Mouse (Mus musculus) intestine, embryonic 16.5 days (tissue): ENCODE measurements at regions not wholly inside any gene's neighbourhood (a gene's known extent, or its start where the extent isn't known, plus 50 kb on each side); places are given as distances from the start of the nearest gene placed in this dataset.

Experiments
- ATAC-seq: fragments of 200-750 bp; cut with Nextera tagmentation; 2 replicates; pipeline ENCODE4 v1.8.0; 2017; ENCODE audit warnings: moderate TSS enrichment, moderate library complexity
- H3K27ac ChIP-seq: fragments of 300-500 bp; sonication (generic); 2 replicates; pipeline ENCODE4 v1.5.1; 2014; ENCODE audit warnings: mild to moderate bottlenecking, low read length
- H3K27me3 ChIP-seq: fragments of 300-500 bp; sonication (generic); replicated peaks from 2 replicates; pipeline ENCODE4 v1.6.1; 2014; ENCODE audit warnings: low read length, control low read depth, mixed read lengths; ENCODE audit not compliant: control insufficient read depth, insufficient read depth
- H3K36me3 ChIP-seq: fragments of 300-500 bp; sonication (generic); 2 replicates; pipeline ENCODE4 v1.6.1; 2014; ENCODE audit warnings: low read length, control low read depth; ENCODE audit not compliant: control insufficient read depth, insufficient read depth
- H3K4me1 ChIP-seq: fragments of 300-500 bp; sonication (generic); 2 replicates; pipeline ENCODE4 v1.6.1; 2014; ENCODE audit warnings: low read length, control low read depth, mixed read lengths; ENCODE audit not compliant: control insufficient read depth, insufficient read depth
- H3K4me2 ChIP-seq: fragments of 300-500 bp; sonication (generic); 2 replicates; pipeline ENCODE4 v1.6.1; 2014; ENCODE audit warnings: low read depth, low read length, control low read depth
- H3K4me3 ChIP-seq: fragments of 300-500 bp; sonication (generic); 2 replicates; pipeline ENCODE4 v1.5.1; 2014; ENCODE audit warnings: mild to moderate bottlenecking, low read length
- H3K9ac ChIP-seq: fragments of 300-500 bp; sonication (generic); 2 replicates; pipeline ENCODE4 v1.6.1; 2014; ENCODE audit warnings: low read depth, low read length
- H3K9me3 ChIP-seq: fragments of 300-500 bp; sonication (generic); 2 replicates; pipeline ENCODE4 v1.6.1; 2016; ENCODE audit warnings: low read length, control low read depth; ENCODE audit not compliant: control insufficient read depth
- WGBS: fragments of 180-500 bp; shearing (Covaris S2); extraction: QIAGEN DNeasy Blood & Tissue Kit; methylation state at CpG from one replicate; pipeline ENCODE4 v1.1.7; 2014; 5-methylcytosine and 5-hydroxymethylcytosine counted together

DNA sequence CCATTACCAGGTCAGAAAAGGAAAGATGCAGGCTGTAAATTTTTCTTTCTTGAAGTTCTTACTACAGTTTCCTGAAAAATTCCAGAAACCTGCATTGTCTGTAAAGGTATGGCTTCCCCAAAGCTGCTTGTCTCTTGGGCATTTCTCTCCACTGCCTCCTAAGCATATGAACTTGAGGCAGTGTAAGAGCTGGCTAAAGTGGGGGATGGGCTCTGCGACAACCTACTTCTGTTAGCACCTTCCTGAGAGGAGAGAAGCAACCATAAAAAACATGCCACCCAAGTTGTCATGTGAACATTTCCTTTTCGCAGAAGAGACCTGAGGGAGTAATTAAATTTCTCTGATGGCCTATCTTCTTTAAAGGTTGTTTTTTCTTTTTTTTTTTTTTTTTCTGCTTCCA, 711.6 kb upstream of the Klhl29 start:
- Histone ChIP-seq H3K27ac (no peak overlapping the region), H3K9ac (no peak overlapping the region), H3K9me3 (no peaks in the 10 kb centered on the region), H3K36me3 (no peaks in the 10 kb centered on the region), H3K4me1 (no peaks in the 10 kb centered on the region), H3K27me3 (no peaks in the 10 kb centered on the region), H3K4me2 (no peak overlapping the region), H3K4me3 (no peak overlapping the region)
- 38% methylated on average over 2 of the region's 2 CpGs for WGBS
- no peak for ATAC-seq

DNA sequence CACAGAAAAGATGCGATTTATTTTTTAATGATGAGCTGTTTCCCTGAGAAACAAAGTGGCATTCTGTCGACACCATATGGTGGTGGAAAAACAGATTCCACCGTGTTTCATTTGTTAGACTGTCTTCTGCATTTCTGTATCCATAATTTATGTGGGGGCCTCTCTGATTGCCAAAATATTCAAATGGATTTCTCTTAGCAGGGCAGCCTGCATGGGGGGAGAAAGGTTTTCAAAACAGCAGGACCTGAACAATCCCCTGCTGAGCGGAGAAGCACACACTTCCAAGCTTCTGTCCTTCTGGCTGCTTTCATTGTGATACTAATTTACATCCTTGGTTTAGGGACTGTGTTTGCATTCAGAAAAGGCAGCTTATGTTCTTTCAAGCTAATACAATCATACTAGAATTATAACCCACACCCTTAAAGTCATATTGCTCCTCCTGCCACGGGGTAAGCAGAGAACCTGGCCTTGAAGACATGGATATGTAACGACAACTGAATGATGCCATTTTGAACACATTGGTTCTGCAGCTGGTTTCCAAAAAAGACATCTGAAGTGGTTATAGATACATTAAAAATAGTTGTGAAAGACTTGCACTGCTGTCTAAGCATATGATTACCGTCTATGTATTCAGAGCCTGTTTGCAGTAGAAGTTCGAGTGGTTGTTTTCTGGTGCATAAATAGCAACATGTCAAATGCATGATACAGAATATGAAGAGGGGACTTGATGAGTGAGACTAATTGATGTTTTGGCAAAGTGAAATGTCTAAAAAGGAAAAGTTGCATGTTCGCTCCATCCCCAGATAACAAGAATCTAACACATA, 671.6 kb upstream of the Klhl29 start:
- Histone ChIP-seq H3K27me3 (no peaks in the 10 kb centered on the region), H3K36me3 (no peaks in the 10 kb centered on the region), H3K9me3 (no peaks in the 10 kb centered on the region), H3K27ac (no peak overlapping the region), H3K9ac (no peak overlapping the region), H3K4me1 (no peaks in the 10 kb centered on the region), H3K4me2 (no peak overlapping the region), H3K4me3 (no peak overlapping the region)
- no peak for ATAC-seq
- 64% methylated on average over 9 of the region's 9 CpGs for WGBS

DNA sequence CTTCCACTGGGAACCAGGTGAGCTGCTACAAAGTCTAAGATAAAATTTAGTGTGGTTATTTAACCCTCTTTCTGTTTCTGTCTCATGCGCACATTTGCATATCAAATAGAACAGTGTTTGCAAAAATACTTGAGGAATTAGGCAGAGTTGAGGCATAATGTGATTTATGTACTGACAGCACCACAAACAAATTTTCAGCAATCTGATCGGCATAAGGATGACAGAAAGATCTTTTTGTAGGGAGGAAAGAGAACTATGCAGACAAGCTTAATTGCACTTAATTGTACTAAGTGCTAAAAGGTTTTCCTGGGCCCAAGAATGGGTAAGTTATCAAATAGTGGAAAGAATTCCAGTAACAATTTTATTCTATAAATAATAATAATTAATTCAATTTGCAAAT, 670.6 kb upstream of the Klhl29 start:
- Histone ChIP-seq H3K4me3 (no peak overlapping the region), H3K27ac (no peak overlapping the region), H3K4me2 (no peak overlapping the region), H3K9me3 (no peaks in the 10 kb centered on the region), H3K27me3 (no peaks in the 10 kb centered on the region), H3K36me3 (no peaks in the 10 kb centered on the region), H3K9ac (no peak overlapping the region), H3K4me1 (no peaks in the 10 kb centered on the region)
- 86% methylated on average over 2 of the region's 2 CpGs for WGBS
- ATAC-seq: no peak

DNA sequence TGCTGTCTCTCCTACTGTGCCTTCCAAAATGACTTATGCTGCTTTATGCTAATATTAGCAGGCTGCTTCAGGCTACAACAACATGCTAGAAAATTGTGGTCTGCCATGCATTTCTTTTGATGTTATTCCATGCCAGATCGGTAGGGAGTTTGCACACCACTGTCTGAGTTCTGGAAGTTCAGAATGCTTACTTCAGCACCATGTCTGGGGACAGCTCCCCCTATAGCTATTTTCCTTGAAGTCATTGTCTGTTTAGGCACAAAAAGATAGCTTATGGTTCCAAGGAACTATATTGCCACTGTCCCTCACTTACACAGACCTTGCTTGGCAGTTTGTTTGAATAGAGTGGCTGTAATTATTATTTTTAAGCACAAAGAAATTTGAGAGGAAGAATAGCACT, 666.8 kb upstream of the Klhl29 start:
- Histone ChIP-seq H3K4me1 (no peaks in the 10 kb centered on the region), H3K4me2 (no peak overlapping the region), H3K27me3 (no peaks in the 10 kb centered on the region), H3K4me3 (no peak overlapping the region), H3K27ac (no peak overlapping the region), H3K9me3 (no peaks in the 10 kb centered on the region), H3K36me3 (no peaks in the 10 kb centered on the region), H3K9ac (no peak overlapping the region)
- no peak for ATAC-seq
- 29% methylated on average over 1 of the region's 1 CpGs for WGBS

DNA sequence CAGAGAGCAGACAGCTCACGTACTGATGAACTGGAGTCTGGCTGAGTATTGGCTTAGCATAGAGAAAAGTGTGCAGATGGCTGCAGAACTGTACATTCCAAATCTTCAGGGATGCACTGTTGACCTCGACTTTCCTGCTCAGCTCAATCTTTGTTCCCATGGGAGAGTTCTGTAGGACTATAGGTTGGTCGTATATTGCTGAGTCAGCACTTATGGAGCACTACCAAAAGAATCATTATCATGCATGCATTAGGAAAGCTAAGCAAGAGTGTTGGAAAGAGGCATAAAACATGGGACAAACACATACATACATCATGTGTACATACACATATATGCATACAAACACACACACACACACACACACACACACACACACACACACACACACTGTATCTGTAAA, 648.6 kb upstream of the Klhl29 start:
- Histone ChIP-seq H3K27ac (no peak overlapping the region), H3K4me1 (no peaks in the 10 kb centered on the region), H3K9me3 (no peaks in the 10 kb centered on the region), H3K36me3 (no peaks in the 10 kb centered on the region), H3K4me3 (no peak overlapping the region), H3K4me2 (no peak overlapping the region), H3K9ac (no peak overlapping the region), H3K27me3 (no peaks in the 10 kb centered on the region)
- ATAC-seq: no peak
- WGBS: 78% methylated on average over 3 of the region's 3 CpGs

DNA sequence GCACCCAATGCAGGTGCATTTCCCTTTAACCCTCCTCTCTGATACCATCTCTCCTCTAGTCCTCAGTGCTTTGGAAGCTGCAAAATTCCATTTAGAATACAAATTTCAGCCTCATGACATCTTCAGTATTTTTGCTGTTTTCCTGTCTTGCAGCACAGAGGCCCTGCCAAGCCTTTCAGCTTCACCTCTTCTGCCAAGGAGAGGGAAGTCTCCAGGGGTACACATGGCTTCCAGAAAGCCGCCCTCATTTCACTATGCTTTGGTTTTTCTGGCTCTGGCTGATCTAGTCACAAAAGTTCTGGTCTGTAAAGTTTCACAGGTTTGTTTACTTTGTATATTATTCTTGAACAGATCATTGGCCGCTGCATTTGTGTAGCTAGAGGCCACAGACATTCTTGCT, 647.0 kb upstream of the Klhl29 start:
- Histone ChIP-seq H3K4me3 (no peak overlapping the region), H3K27me3 (no peaks in the 10 kb centered on the region), H3K4me2 (no peak overlapping the region), H3K36me3 (no peaks in the 10 kb centered on the region), H3K4me1 (no peaks in the 10 kb centered on the region), H3K9ac (no peak overlapping the region), H3K9me3 (no peaks in the 10 kb centered on the region), H3K27ac (no peak overlapping the region)
- no peak for ATAC-seq
- WGBS: 52% methylated on average over 2 of the region's 2 CpGs

DNA sequence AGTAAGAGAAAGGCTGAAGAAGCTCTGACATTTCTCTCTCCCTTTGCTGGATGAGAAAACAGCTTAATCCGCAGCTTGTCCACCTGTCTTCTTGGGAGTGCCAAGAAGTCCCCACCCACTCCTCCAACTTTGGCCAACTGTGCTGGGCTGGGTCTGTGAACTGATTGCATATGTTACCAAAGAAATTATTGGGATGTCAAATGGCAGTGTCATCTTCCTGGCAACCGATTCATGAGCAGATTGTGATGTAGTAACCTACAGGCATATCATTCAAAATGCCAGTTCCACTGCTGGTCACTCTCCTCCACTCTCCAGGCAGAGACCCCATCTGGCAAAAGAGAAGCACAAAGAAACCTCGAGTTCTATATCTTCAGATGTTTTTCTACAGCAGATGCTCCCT, 625.5 kb upstream of the Klhl29 start:
- Histone ChIP-seq H3K36me3 (no peaks in the 10 kb centered on the region), H3K4me3 (no peak overlapping the region), H3K27ac (no peak overlapping the region), H3K9me3 (no peaks in the 10 kb centered on the region), H3K9ac (no peak overlapping the region), H3K4me2 (no peak overlapping the region), H3K27me3 (no peaks in the 10 kb centered on the region), H3K4me1 (no peaks in the 10 kb centered on the region)
- WGBS: 72% methylated on average over 3 of the region's 3 CpGs
- no peak for ATAC-seq

DNA sequence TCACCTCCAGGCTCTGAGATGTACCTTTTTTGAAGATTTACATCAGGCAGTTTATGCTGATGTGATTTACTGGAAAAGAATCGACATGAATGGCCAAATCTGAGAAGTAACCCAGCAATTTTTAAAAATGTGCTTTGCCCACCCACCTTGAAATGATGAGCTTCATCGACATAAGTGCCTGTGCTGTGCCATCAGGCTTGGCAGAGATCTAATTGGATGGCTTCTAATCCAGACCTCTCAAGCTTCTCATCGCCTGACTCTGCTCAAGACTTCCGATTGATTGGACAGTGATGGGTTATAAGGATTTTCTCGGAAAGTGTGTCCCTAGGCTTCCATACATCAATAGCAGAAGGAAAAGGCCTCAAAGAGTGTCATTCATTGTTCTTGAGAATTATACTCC, 621.9 kb upstream of the Klhl29 start:
- Histone ChIP-seq H3K27ac (no peak overlapping the region), H3K9ac (no peak overlapping the region), H3K36me3 (no peaks in the 10 kb centered on the region), H3K9me3 (no peaks in the 10 kb centered on the region; the same call in 1 of the 2 replicates), H3K4me1 (no peaks in the 10 kb centered on the region), H3K4me3 (no peak overlapping the region), H3K4me2 (no peak overlapping the region), H3K27me3 (no peaks in the 10 kb centered on the region)
- WGBS: 81% methylated on average over 5 of the region's 5 CpGs
- ATAC-seq: no peak

DNA sequence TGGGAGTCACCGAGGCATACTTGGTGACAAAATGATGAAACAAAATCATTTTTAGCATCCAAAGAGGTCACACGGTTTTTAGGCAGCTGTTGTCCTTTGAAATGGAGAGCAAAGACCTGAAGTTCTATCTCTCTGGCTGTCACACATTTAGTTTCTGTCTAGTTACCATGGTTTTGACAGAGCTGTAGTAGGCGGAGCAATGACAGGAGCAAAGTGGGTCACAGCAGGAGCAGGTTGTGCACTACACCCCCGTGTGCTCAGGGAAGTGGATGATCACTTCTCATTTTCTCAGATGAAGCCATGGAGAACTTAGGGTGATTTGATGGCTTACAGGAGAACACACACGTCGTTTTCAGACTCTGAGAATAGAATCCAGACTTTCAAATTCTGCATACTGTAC, 621.2 kb upstream of the Klhl29 start:
- Histone ChIP-seq H3K27ac (no peak overlapping the region), H3K9ac (no peak overlapping the region), H3K9me3 (no peaks in the 10 kb centered on the region; the same call in 1 of the 2 replicates), H3K36me3 (no peaks in the 10 kb centered on the region), H3K4me1 (no peaks in the 10 kb centered on the region), H3K4me3 (no peak overlapping the region), H3K27me3 (no peaks in the 10 kb centered on the region), H3K4me2 (no peak overlapping the region)
- no peak for ATAC-seq
- WGBS: 73% methylated on average over 6 of the region's 6 CpGs
